Comparison of ENCODE assay signal across 20 mouse cellular contexts in the genomic region with DNA sequence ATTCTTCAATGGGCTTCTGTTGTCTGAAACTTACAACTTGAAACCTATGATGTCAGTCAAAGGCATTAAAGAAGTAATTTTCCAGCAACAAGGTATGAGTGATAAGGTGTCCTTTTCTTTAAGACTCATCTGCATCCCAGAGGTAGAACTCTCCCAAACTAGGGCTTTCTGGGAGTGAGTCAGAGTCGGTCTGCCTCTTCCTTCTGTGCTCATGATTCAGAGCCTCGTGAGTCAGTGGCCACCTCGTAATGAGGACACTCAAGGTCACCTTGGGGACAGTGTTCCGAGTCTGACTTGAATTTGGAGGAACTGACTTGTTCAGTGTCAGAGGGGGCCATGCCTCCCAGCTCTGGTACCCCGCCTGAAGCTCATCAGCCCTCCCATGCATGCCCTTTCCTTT.
DNase-seq lines count a peak whose midpoint lies in the region; ATAC-seq and TF ChIP-seq lines count a peak whose summit lies in the region.
"Had no signal": no experiment of that assay in that cellular context is flagged by ENCODE, and none has a peak within 500 bp of the region (broad histone marks: within the 10 kb centered on the region; RNA-seq: fewer than 3 reads in every experiment).

No protein-coding gene starts in this region.

- CTCF ChIA-PET in Patski (lab: Charles Lee), result interaction anchor here (0.7 to 1.4 kb wide), 3 partner anchors 23 to 726 kb away, joined by 3 read pairs; no protein-coding TSS in a partner anchor

- H3K4me3 ChIP-seq in layer of hippocampus, adult 2 months, result no peak overlapping the region
- H3K4me3 ChIP-seq: embryonic facial prominence, embryonic 15.5 days; heart, embryonic 13.5 days had no signal

- in situ Hi-C loops in Patski (cut with MboI; ENCODE audit: low pct_unique_long_range_greater_than_20kb), result loop anchor here (5.0 to 10.0 kb wide), 4 partner anchors 169 to 564 kb away; a partner anchor contains a TSS

- H3K27me3 ChIP-seq in Patski, result no peaks in the 10 kb centered on the region
- H3K27me3 ChIP-seq: embryonic facial prominence, embryonic 15.5 days had no signal

- TF ChIP-seq CTCF in Patski (IDR thresholded peaks at IDR 0.05), result no peak
- TF ChIP-seq CTCF in layer of hippocampus, adult 2 months (conservative IDR thresholded peaks at IDR 0.05), result no peak

- DNase-seq in frontal cortex, postnatal 36 days (ENCODE audit: low spot score in 2 of 2), result peak; percentile 4 to 5
- DNase-seq in frontal cortex, postnatal 14 days (ENCODE audit: low spot score in 2 of 2), result no peak
- peak; percentile 63 for DNase-seq in 3134 (ENCODE audit: extremely low read depth, insufficient read length, low spot score)
- peak; percentile 73 for DNase-seq in Patski (ENCODE audit: low read depth, low spot score)
- peak; percentile 52 for DNase-seq in adrenal gland, postnatal 25 days
- no peak for DNase-seq in embryo, embryonic 11 days
- no peak for DNase-seq in layer of hippocampus, adult 2 months (ENCODE audit: low spot score in 2 of 2)
- DNase-seq: B cell, adult 2 months; cerebellum, adult 11-12 months; cerebellum, postnatal 25 days; layer of hippocampus, postnatal 36 days; spleen, adult 18-20 months; thymus, adult 18-20 months had no signal

- POLR2A ChIA-PET in Patski (lab: Charles Lee), result no interaction called here

- no peak overlapping the region for H3K27ac ChIP-seq in layer of hippocampus, adult 2 months
- H3K27ac ChIP-seq: embryonic facial prominence, embryonic 15.5 days; heart, embryonic 13.5 days; hindbrain, postnatal 0 days; liver, embryonic 14.5 days had no signal

- ATAC-seq in Patski, result peak; percentile 60
- ATAC-seq in cerebellum, adult (ENCODE audit: insufficient number of reproducible peaks, low FRiP score, low TSS enrichment), result no peak
- ATAC-seq: activated CD4-positive, CD25-positive, alpha-beta regulatory T cell, adult 4 months; hindbrain, postnatal 0 days; intestine, postnatal 0 days had no signal

Comparison
In these comparisons a context has a peak if more than half of its experiments do, and no peak if none do; other contexts are left out.
1. DNase-seq: peak in frontal cortex, postnatal 36 days (2 of 2), 3134 (single experiment), Patski (single experiment) and adrenal gland, postnatal 25 days (single experiment); none in frontal cortex, postnatal 14 days (0 of 2), embryo, embryonic 11 days (single experiment) and layer of hippocampus, adult 2 months (0 of 2).